Mouse (Mus musculus): ENCODE data around the gene Smdt1.
"Not testable (repeated sequence)": the region's sequence is repeated elsewhere in the genome, so short reads cannot be mapped to it uniquely, and the experiment has no call there.

Smdt1 gene

GRCm38 (mm10) chr15:82372446-82372845 is 33.7 kb downstream of the Smdt1 start:
- no peak for DNase-seq (ENCODE audit: low read depth)

- no peak for DNase-seq (ENCODE audit: low read depth)
Observed at GRCm38 (mm10) chr15:82372991-82373390, 34.2 kb downstream of the Smdt1 start.

- no peak for DNase-seq (ENCODE audit: low read depth)
Observed at GRCm38 (mm10) chr15:82374437-82374836, 35.7 kb downstream of the Smdt1 start.

GRCm38 (mm10) chr15:82375855-82376254 is 37.1 kb downstream of the Smdt1 start:
- DNase-seq (ENCODE audit: low read depth), result no peak

GRCm38 (mm10) chr15:82376393-82377138 is 37.8 kb downstream of the Smdt1 start:
- peak; percentile 91 for DNase-seq (ENCODE audit: low read depth)

GRCm38 (mm10) chr15:82377701-82378100 is 38.9 kb downstream of the Smdt1 start:
- DNase-seq (ENCODE audit: low read depth), result no peak

GRCm38 (mm10) chr15:82378261-82379180 is 39.8 kb downstream of the Smdt1 start:
- DNase-seq (ENCODE audit: low read depth), result peak; percentile 35

- no peak for DNase-seq (ENCODE audit: low read depth)
Observed at GRCm38 (mm10) chr15:82379511-82379870, 40.7 kb downstream of the Smdt1 start.

GRCm38 (mm10) chr15:82379871-82380713 is 41.3 kb downstream of the Smdt1 start, which contains the start of gene Cyp2d22:
Cyp2d22 (minus strand) TSS chr15:82380260.
- DNase-seq (ENCODE audit: low read depth), result peak; percentile 69

- no peak for DNase-seq (ENCODE audit: low read depth)
Observed at GRCm38 (mm10) chr15:82380714-82381062, 41.9 kb downstream of the Smdt1 start.

GRCm38 (mm10) chr15:82382441-82382840 is 43.7 kb downstream of the Smdt1 start:
- DNase-seq (ENCODE audit: low read depth), result no peak

- DNase-seq (ENCODE audit: low read depth), result no peak
Observed at GRCm38 (mm10) chr15:82385729-82386128, 47.0 kb downstream of the Smdt1 start.

- DNase-seq (ENCODE audit: low read depth), result not testable (repeated sequence)
Observed at GRCm38 (mm10) chr15:82389916-82390315, 51.2 kb downstream of the Smdt1 start.

- DNase-seq (ENCODE audit: low read depth), result not testable (repeated sequence)
Observed at GRCm38 (mm10) chr15:82393922-82394321, 55.2 kb downstream of the Smdt1 start, which contains the start of gene Cyp2d11. Cyp2d11 (minus strand) TSS chr15:82394022.

- DNase-seq (ENCODE audit: low read depth), result not testable (repeated sequence)
Observed at GRCm38 (mm10) chr15:82395955-82396354, 57.2 kb downstream of the Smdt1 start.

Measured in NIH3T3 (cell line).